Mouse (Mus musculus) olfactory bulb, adult 2 months (tissue): ENCODE data around the gene Tmem106c.

Source experiments
- CTCF ChIP-seq: fragments of 200-500 bp; IDR thresholded peaks from 2 replicates; pipeline ENCODE4 v1.5.1; 2012; ENCODE audit warnings: low read depth, mild to moderate bottlenecking, low read length, moderate library complexity; ENCODE audit not compliant: insufficient read depth
- POLR2A ChIP-seq: fragments of 200-500 bp; IDR thresholded peaks from 2 replicates; pipeline ENCODE4 v1.6.1; 2012; ENCODE audit warnings: mild to moderate bottlenecking, low read depth, low read length, moderate library complexity; ENCODE audit not compliant: insufficient read depth

DNA sequence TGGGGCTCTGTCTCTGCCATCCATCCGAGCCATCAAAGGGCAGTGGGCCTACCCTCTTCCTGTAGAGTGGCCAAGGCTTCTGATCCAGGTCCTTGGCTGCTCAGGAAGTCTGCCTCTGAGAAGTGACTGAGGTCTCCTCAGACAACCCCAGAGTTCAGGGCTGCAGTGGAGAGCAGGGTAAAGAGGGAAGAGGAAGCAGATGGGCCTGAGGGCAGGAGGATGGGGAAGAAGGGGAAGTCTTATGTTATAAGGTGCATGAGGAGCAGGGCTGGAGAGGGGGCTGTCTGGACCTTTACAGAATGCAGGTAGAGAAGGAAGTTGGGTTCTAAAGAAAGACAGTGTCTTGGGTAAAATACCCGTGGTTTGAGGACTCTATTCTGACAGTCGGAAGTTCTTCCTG is 14.3 kb upstream of the Tmem106c start:
- TF ChIP-seq CTCF (no peak), POLR2A (no peak)
